Mouse (Mus musculus) lung, adult 2 months (tissue): ENCODE measurements around the gene Kcnj8.

Source experiments
- CTCF ChIP-seq: fragments of 200-500 bp; IDR thresholded peaks from 2 replicates; pipeline ENCODE4 v1.5.1; 2011; ENCODE audit warnings: mild to moderate bottlenecking, low read length, control low read depth; ENCODE audit not compliant: insufficient read depth
- POLR2A ChIP-seq: fragments of 200-500 bp; IDR thresholded peaks from 2 replicates; pipeline ENCODE4 v1.6.1; 2011; ENCODE audit warnings: low read depth, mild to moderate bottlenecking, control low read depth, low read length, borderline replicate concordance; ENCODE audit errors: extremely low read depth

DNA sequence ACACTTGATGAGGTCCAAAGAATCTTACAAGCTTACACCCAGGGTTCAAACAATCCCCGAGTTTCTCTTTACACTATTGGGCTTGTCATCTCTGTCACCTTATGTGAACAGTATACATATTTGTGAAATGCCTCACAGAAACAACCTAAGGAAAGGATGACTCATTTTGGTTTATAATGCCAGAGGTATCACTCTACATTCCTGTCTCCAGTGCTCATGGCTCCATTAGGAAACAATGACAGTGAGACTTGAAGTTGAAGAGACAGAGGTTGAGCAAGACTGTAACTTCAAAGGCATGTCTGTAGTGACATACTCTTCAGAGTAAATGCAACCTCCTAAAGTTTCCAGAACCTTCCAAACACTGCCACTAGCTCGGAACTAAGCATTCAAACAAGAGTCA, 23.0 kb downstream of the Kcnj8 start:
- TF ChIP-seq CTCF, result no peak
- no peak for TF ChIP-seq POLR2A
